Mouse (Mus musculus) hindbrain, embryonic 16.5 days (tissue): ENCODE data around the gene Zc2hc1c. TPM values are rescaled to one million over a fixed set of nuclear protein-coding genes. Genes with fewer than 3 reads are reported as not detected.

Experiments used
- ATAC-seq: fragments of 200-750 bp; cut with Nextera tagmentation; 2 replicates; pipeline ENCODE4 v1.8.0; 2017; ENCODE audit warnings: moderate TSS enrichment, moderate library complexity
- H3K27ac ChIP-seq: fragments of 300-500 bp; sonication (generic); 2 replicates; pipeline ENCODE4 v1.5.1; 2014; ENCODE audit warnings: low read depth, mild to moderate bottlenecking, control low read depth, low read length, moderate library complexity
- H3K27me3 ChIP-seq: fragments of 300-500 bp; sonication (generic); replicated peaks from 2 replicates; pipeline ENCODE4 v1.6.1; 2014; ENCODE audit warnings: low read length; ENCODE audit not compliant: control insufficient read depth, insufficient read depth
- H3K36me3 ChIP-seq: fragments of 300-500 bp; sonication (generic); 2 replicates; pipeline ENCODE4 v1.6.1; 2014; ENCODE audit warnings: mild to moderate bottlenecking, low read length, moderate library complexity, mixed read lengths; ENCODE audit not compliant: control insufficient read depth, insufficient read depth
- H3K4me1 ChIP-seq: fragments of 300-500 bp; sonication (generic); 2 replicates; pipeline ENCODE4 v1.6.1; 2014; ENCODE audit warnings: low read depth, low read length; ENCODE audit not compliant: control insufficient read depth, insufficient read depth
- H3K4me2 ChIP-seq: fragments of 300-500 bp; sonication (generic); 2 replicates; pipeline ENCODE4 v1.6.1; 2014; ENCODE audit warnings: mild to moderate bottlenecking, low read length, control low read depth, moderate library complexity
- H3K4me3 ChIP-seq: fragments of 300-500 bp; sonication (generic); 2 replicates; pipeline ENCODE4 v1.5.1; 2014; ENCODE audit warnings: mild to moderate bottlenecking, low read length, control low read depth, moderate library complexity
- H3K9ac ChIP-seq: fragments of 300-500 bp; sonication (generic); 2 replicates; pipeline ENCODE4 v1.6.1; 2014; ENCODE audit warnings: low read depth, mild to moderate bottlenecking, control low read depth, low read length, moderate library complexity
- H3K9me3 ChIP-seq: fragments of 300-500 bp; sonication (generic); 2 replicates; pipeline ENCODE4 v1.6.1; 2014; ENCODE audit warnings: mild to moderate bottlenecking, low read length, moderate library complexity; ENCODE audit not compliant: control insufficient read depth
- WGBS: fragments of 180-500 bp; shearing (Covaris S2); extraction: QIAGEN DNeasy Blood & Tissue Kit; methylation state at CpG from one replicate; pipeline ENCODE4 v1.1.7; 2014; 5-methylcytosine and 5-hydroxymethylcytosine counted together
- polyA plus RNA-seq: library from polyadenylated mRNA; unstranded; fragments of >200 nt; fragmentation: Nextera tagmentation; extraction: Ambion mirVana; gene quantifications from 2 replicates; pipeline ENCODE4 v1.2.1, GENCODE M21; 2015

The Zc2hc1c gene
- polyA plus RNA-seq, 1 experiment from 2014 or later, result 1.8 TPM

GRCm38 (mm10) chr12:85290633-85291032, 2.2 kb downstream of the Zc2hc1c start:
- no peaks in the 10 kb centered on the region for H3K27me3 ChIP-seq
- H3K9ac ChIP-seq, result no peak overlapping the region
- no peak overlapping the region for H3K4me3 ChIP-seq
- ATAC-seq, result no peak
- peaks cover 11% of the 10 kb centered on the region for H3K4me1 ChIP-seq
- no peaks in the 10 kb centered on the region for H3K36me3 ChIP-seq
- no peak overlapping the region for H3K4me2 ChIP-seq
- H3K9me3 ChIP-seq, result peaks cover 5% of the 10 kb centered on the region; the same call in 1 of the 2 replicates
- WGBS, result 82% methylated on average over 10 of the region's 10 CpGs
- no peak overlapping the region for H3K27ac ChIP-seq

- Histone ChIP-seq H3K9me3 (peaks cover 5% of the 10 kb centered on the region; the same call in 1 of the 2 replicates), H3K4me2 (no peak overlapping the region), H3K4me1 (peaks cover 11% of the 10 kb centered on the region), H3K9ac (no peak overlapping the region), H3K36me3 (no peaks in the 10 kb centered on the region), H3K4me3 (no peak overlapping the region), H3K27me3 (no peaks in the 10 kb centered on the region), H3K27ac (no peak overlapping the region)
- ATAC-seq, result no peak
Observed at GRCm38 (mm10) chr12:85291541-85291940, 3.1 kb downstream of the Zc2hc1c start.

GRCm38 (mm10) chr12:85292288-85292687, 3.9 kb downstream of the Zc2hc1c start:
- H3K4me2 ChIP-seq, result no peak overlapping the region
- WGBS, result 77% methylated on average over 6 of the region's 6 CpGs
- no peaks in the 10 kb centered on the region for H3K27me3 ChIP-seq
- no peak overlapping the region for H3K27ac ChIP-seq
- no peak overlapping the region for H3K9ac ChIP-seq
- peaks cover 5% of the 10 kb centered on the region; the same call in 1 of the 2 replicates for H3K9me3 ChIP-seq
- no peak for ATAC-seq
- no peaks in the 10 kb centered on the region for H3K36me3 ChIP-seq
- H3K4me1 ChIP-seq, result peaks cover 11% of the 10 kb centered on the region
- H3K4me3 ChIP-seq, result no peak overlapping the region

GRCm38 (mm10) chr12:85292906-85293305, 4.5 kb downstream of the Zc2hc1c start:
- no peak overlapping the region for H3K4me3 ChIP-seq
- H3K27me3 ChIP-seq, result no peaks in the 10 kb centered on the region
- H3K9me3 ChIP-seq, result peaks cover 5% of the 10 kb centered on the region; the same call in 1 of the 2 replicates
- peaks cover 10% of the 10 kb centered on the region for H3K4me1 ChIP-seq
- no peak overlapping the region for H3K27ac ChIP-seq
- no peak overlapping the region for H3K4me2 ChIP-seq
- no peaks in the 10 kb centered on the region for H3K36me3 ChIP-seq
- ATAC-seq, result no peak
- H3K9ac ChIP-seq, result no peak overlapping the region

- no peak overlapping the region for H3K4me3 ChIP-seq
- no peaks in the 10 kb centered on the region for H3K27me3 ChIP-seq
- no peak for ATAC-seq
- H3K4me2 ChIP-seq, result no peak overlapping the region
- no peak overlapping the region for H3K27ac ChIP-seq
- H3K4me1 ChIP-seq, result no peaks in the 10 kb centered on the region
- H3K9ac ChIP-seq, result no peak overlapping the region
- H3K36me3 ChIP-seq, result peaks cover 4% of the 10 kb centered on the region
- 92% methylated on average over 2 of the region's 2 CpGs for WGBS
- peaks cover 5% of the 10 kb centered on the region; the same call in 1 of the 2 replicates for H3K9me3 ChIP-seq
Observed at GRCm38 (mm10) chr12:85295506-85295905, 7.1 kb downstream of the Zc2hc1c start.

- Histone ChIP-seq H3K27me3 (no peaks in the 10 kb centered on the region), H3K4me1 (no peaks in the 10 kb centered on the region), H3K36me3 (peaks cover 17% of the 10 kb centered on the region), H3K9ac (no peak overlapping the region), H3K4me2 (no peak overlapping the region), H3K9me3 (peaks cover 5% of the 10 kb centered on the region; the same call in 1 of the 2 replicates), H3K4me3 (no peak overlapping the region), H3K27ac (no peak overlapping the region)
- WGBS, result 75% methylated on average over 5 of the region's 5 CpGs
- ATAC-seq, result no peak
Observed at GRCm38 (mm10) chr12:85296915-85297314, 8.5 kb downstream of the Zc2hc1c start.

GRCm38 (mm10) chr12:85297345-85297997, 9.1 kb downstream of the Zc2hc1c start:
- ATAC-seq, result no peak
- Histone ChIP-seq H3K4me1 (no peaks in the 10 kb centered on the region), H3K36me3 (peaks cover 20% of the 10 kb centered on the region), H3K27me3 (no peaks in the 10 kb centered on the region), H3K4me3 (no peak overlapping the region), H3K27ac (no peak overlapping the region), H3K4me2 (no peak overlapping the region), H3K9ac (no peak overlapping the region), H3K9me3 (peaks cover 5% of the 10 kb centered on the region; the same call in 1 of the 2 replicates)
- WGBS, result 82% methylated on average over 10 of the region's 10 CpGs

GRCm38 (mm10) chr12:85298127-85298834, 9.9 kb downstream of the Zc2hc1c start:
- Histone ChIP-seq H3K9ac (no peak overlapping the region), H3K9me3 (peaks cover 5% of the 10 kb centered on the region; the same call in 1 of the 2 replicates), H3K4me3 (no peak overlapping the region), H3K4me1 (no peaks in the 10 kb centered on the region), H3K36me3 (peaks cover 24% of the 10 kb centered on the region), H3K4me2 (no peak overlapping the region), H3K27ac (no peak overlapping the region), H3K27me3 (no peaks in the 10 kb centered on the region)
- no peak for ATAC-seq
- 80% methylated on average over 11 of the region's 11 CpGs for WGBS

GRCm38 (mm10) chr12:85298835-85299180, 10.4 kb downstream of the Zc2hc1c start:
- no peak for ATAC-seq
- Histone ChIP-seq H3K4me1 (no peaks in the 10 kb centered on the region), H3K9me3 (peaks cover 5% of the 10 kb centered on the region; the same call in 1 of the 2 replicates), H3K4me3 (no peak overlapping the region), H3K27me3 (no peaks in the 10 kb centered on the region), H3K27ac (no peak overlapping the region), H3K36me3 (peaks cover 24% of the 10 kb centered on the region), H3K9ac (no peak overlapping the region), H3K4me2 (no peak overlapping the region)
- 79% methylated on average over 1 of the region's 1 CpGs for WGBS
